Mouse (Mus musculus) induced T-regulatory cell, adult 2 months (primary cell): ENCODE data around the gene Per1.

Experiments used
- DNase-seq: peaks from one replicate; pipeline ENCODE4 v3.0.0-alpha.2; 2012; ENCODE audit warnings: low read depth

Per1 gene

DNA sequence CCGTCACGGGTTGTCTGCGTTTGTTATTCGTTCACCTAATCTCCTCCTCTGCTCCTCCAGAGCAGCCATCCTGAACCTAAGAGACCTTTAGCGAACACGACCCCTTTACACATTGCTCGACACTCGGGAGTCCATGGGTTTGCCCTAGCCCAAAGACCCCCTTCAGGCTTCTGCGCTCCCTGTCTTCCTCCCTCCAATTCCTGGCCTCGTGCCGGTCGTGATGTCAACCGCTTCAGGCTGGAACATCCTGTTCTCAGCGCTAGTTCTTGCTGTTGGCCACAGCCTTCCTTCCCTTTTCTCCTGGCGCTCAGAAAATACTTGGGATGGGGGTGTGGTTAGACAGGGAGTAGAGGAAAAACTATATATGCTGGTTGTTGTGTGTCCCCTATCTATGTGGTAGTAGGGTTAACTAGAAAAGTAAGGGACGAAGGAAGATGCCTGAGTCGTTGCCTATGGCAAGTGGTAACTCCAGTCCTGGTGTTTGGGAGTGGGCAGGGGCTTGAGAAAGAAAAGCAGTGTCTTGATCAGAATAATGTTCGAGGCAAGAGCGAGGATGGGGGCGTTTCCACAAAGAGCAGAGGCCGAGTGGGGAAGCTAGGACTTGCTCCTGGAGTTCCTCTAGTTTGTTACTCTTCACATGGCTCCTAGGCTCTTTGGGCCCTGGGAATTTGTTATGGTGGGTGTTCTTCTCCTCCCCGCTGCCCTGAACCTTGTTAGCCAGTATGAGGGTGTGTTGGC lies 4.3 kb downstream of the Per1 start:
- DNase-seq: no peak

- DNase-seq: peak; percentile 97
Measured at GRCm38 (mm10) chr11:69099915-69100345, 4.9 kb downstream of the Per1 start.

GRCm38 (mm10) chr11:69100639-69101360 lies 5.8 kb downstream of the Per1 start:
- no peak for DNase-seq

- no peak for DNase-seq
Measured at GRCm38 (mm10) chr11:69101604-69102402, 6.8 kb downstream of the Per1 start.

- no peak for DNase-seq
Measured at GRCm38 (mm10) chr11:69102403-69102725, 7.3 kb downstream of the Per1 start.

GRCm38 (mm10) chr11:69103121-69103520 lies 8.1 kb downstream of the Per1 start:
- no peak for DNase-seq

- DNase-seq: no peak
Measured at GRCm38 (mm10) chr11:69103531-69104435, 8.8 kb downstream of the Per1 start.

- DNase-seq: no peak
Measured at GRCm38 (mm10) chr11:69104487-69104886, 9.5 kb downstream of the Per1 start.

- no peak for DNase-seq
Measured at GRCm38 (mm10) chr11:69105227-69105626, 10.2 kb downstream of the Per1 start.

DNA sequence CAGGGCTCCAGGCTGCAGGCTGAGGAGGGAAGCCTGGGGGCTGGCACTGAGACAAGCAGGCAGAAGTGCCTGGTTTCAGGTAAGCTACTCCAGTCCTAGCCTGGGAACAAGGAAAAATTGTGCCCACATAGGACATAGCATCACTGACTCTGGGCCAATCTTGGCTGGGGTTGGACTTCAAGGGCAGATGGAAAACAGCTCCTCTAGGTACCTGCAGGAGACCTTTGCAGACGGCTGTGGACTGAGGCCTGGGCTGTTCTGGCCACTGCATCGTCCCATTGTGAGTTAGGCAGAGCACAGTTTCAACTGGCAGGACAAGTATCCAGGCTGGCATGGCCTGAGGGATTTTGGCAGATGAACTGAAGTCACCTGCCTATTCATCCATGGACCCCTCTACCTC lies 10.8 kb downstream of the Per1 start:
- DNase-seq: no peak

- no peak for DNase-seq
Measured at GRCm38 (mm10) chr11:69106299-69106698, 11.3 kb downstream of the Per1 start.

DNA sequence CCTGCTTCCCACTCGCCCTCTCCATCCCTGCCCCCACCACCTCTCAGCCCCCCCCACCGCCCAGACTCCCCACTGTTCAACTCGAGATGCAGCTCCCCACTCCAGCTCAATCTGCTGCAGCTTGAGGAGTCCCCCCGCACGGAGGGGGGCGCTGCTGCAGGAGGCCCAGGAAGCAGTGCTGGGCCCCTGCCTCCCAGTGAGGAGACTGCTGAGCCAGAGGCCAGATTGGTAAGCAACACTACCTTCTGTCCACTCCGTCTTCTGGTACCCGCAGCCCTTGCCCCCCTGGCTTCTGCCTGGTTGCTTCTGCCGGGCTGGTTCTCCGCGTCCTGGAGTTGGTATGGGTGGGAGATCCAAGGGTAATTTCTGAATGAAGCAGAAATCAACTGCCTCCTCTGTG lies 11.8 kb downstream of the Per1 start:
- DNase-seq: no peak

DNA sequence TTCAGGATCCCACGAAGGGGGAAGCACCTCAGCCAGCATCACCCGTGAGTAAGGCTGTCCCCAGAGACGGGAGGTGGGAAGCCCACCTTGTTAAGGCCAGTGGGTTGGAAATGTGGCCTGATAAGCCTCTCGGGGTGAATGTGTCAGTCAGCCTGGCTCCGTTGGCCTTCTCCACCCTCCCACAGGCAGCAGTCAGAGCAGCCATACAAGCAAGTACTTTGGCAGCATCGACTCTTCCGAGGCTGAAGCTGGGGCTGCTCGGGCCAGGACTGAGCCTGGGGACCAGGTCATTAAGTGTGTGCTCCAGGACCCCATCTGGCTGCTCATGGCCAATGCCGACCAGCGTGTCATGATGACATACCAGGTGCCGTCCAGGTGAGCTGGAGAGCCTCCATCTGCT lies 12.7 kb downstream of the Per1 start:
- DNase-seq: no peak

DNA sequence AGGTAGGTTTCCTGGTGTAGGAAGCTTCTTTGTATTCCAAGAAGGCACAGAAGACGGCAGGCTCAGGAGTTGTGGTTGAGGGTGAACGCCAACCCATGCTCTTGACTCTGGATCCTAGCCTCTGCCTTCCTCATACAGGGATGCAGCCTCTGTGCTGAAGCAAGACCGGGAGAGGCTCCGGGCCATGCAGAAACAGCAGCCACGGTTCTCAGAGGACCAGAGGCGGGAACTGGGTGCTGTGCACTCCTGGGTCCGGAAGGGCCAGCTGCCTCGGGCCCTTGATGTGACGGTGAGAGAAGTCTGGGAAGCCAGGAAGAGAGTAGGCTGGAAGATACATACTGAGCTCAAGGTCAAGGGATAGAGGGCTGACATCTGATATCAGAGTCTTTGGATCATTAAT lies 13.2 kb downstream of the Per1 start:
- no peak for DNase-seq

GRCm38 (mm10) chr11:69109032-69109900 lies 14.2 kb downstream of the Per1 start:
- DNase-seq: no peak

DNA sequence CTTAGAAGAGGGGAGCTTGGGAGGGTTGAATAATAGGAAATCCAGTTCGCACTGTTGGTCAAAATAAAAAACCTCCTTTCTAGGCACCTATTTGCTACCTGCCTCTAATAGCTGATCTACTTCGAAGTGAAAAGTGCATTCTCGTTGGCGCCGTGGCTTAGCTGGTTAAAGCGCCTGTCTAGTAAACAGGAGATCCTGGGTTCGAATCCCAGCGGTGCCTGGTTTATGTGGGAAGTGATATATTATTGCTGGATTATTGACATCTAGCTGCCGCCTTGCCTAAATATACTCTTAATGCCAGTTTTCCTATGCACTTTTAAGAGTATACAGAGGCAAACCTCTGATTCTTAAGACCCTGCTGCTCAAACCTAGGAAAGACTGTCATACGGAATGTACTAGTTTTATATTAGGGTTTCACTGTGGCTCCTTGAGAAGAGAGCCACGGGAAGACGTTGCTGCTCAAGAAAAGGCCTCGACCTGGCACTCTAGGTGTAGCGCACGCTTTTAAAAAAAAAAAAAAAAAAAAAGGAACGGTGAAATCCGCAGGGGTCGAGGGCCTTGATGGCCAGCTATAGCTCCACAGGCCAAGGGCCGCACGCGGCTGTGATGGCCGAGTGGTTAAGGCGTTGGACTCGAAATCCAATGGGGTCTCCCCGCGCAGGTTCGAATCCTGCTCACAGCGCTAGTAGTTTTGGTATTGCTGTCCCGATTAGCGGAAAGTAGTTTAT lies 15.5 kb downstream of the Per1 start:
- DNase-seq: peak; percentile 86

DNA sequence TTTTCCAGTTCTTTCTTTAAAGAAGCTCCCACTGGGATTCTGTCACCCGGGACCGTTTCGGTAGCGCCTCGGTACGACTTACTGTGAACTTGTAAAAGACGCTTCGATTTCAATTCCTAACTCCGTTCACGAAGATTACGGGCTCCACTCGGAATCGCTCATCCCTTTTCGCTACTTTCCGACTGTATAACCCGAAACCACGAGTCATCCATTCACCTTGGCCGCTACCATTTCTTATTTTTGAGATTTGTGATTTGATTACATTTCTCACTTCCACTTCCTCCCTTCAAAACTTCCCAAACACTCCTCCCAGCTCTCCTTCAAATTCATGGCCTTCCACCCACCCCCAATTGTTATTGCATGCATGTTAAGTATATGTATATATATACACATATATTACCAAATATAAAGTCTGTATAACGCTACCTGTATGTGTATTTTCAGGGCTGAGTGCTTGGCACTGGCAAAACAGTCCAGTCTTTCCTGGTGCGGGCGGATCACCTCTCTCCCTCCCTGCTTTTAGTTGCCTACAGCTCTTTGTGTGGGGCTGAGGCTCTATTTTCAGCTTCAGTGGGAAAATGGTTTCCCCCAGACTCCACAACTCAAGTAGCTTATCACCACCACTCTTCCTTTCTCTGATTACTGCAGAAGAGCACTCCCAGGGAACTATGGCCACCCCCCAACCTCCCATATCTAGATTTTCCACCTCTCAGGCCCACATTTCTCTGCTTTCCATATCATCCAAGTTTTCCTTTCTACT lies 16.2 kb downstream of the Per1 start:
- DNase-seq: no peak

DNA sequence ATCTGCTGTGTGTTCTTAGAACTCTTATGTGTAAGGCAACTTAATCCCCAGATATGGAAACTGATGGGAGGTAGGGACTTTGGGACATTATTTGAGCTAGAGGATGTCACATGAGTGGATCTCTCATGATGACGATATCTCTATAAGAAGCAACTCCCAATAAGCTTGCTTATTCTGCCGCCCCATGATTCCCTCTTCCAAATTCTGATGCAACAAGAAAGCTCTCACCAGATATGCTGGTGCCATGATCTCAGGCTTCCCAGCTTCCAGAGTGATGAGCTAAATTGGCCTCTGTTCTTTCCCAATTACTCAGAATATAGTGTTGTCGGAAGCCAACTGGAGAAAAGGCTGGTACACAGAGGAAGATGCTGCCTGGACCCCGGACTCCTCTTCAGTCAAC lies 16.8 kb downstream of the Per1 start:
- DNase-seq: no peak

DNA sequence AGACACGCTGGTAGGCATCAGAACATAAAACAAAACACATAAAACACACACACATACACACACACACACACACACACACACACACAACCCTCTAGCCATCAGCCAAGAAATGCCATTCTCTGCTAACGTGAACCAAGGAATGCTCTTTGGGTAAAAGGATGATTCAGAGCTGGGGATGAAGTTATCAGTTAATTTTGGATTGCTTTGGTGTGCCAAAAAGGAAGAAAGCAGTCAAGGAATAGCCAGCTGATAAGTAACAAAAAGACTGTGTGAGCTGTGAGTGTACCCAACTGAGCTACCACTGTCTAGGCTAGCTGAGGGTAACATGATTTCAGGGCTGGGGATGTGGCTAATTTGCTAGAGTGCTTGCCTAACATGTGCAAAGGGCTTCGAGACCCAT lies 19.0 kb downstream of the Per1 start:
- no peak for DNase-seq
